Mouse (Mus musculus) spleen, adult 12 weeks (tissue): ENCODE measurements around the gene Dnajb8.

Experiments used
- DNase-seq: peaks from one replicate; pipeline ENCODE4 v3.0.0; 2022; ENCODE audit warnings: low spot score

The Dnajb8 gene

DNA sequence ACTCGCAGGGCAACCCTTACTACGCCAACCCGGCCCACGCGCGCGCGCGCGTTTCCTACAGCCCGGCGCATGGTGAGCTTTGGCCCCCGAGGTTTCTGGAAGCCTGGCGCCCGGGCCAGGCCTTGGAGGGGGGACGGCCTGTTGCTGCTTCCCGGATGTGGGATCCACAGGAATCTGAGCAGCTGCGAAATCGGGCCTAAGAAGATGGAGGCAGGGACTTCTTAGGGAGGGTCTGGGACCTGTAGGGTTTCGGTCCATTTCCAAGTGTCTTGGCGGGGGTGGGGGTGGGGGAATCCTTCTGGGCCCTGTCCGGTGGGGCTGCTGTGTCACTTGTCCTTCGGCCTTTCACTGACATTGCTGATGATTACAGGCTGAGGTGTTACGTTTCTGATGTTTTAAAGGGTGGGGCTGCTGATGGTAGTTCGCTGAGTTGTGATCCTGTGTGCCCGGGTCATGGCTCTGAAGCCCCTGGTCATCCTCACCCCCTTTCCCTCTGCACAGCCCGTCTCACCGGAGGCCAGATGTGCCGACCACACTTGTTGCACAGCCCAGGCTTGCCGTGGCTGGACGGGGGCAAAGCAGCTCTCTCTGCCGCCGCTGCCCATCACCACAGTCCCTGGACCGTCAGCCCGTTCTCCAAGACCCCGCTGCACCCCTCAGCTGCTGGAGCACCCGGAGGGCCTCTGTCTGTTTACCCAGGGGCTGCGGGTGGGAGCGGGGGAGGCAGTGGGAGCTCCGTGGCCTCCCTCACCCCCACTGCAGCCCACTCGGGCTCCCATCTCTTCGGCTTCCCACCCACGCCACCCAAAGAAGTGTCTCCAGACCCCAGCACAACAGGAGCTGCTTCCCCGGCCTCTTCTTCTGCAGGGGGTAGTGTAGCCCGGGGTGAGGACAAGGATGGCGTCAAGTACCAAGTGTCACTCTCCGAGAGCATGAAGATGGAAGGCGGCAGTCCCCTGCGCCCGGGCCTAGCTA, 22.1 kb upstream of the Dnajb8 start:
- DNase-seq: no peak

DNA sequence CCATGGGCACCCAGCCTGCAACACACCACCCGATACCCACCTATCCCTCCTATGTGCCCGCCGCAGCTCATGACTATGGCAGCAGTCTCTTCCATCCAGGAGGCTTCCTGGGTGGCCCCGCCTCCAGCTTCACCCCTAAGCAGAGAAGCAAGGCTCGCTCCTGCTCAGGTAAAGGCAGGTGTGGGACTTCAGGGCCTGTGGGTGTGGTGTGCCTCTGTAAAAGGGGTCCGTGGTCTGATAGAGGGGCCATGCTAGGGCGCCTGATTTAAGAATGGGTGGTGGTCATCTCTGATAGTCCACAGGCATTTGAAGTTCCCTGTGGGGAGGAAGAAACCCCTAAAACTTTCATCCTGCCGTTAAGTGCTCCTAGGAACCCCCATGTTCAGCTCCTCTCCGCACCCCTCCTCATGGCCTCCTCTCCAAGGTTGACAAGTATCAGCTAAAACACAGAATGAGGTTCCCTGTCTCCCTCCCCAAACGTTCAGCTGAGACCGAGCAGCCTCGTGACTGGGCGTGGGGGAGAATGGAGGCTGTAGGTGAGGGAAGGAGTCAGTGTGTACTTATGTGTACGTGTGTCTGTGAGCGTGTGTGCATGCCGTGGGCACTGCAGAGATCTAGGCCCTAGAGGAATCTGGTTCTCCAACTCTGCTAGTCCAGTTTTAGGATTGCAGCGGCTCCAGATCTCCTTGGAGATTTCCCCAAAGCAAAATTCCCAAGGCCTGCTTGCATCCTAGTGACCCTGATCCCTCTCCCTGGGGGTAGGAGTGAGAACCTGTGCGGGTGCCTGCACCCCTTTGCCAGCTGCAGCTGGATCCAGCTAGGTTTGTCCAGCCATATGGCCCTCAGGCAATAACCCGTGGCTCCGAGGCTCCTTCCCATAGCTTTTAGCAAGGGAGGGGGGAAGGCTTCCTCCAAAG, 21.1 kb upstream of the Dnajb8 start:
- no peak for DNase-seq

DNA sequence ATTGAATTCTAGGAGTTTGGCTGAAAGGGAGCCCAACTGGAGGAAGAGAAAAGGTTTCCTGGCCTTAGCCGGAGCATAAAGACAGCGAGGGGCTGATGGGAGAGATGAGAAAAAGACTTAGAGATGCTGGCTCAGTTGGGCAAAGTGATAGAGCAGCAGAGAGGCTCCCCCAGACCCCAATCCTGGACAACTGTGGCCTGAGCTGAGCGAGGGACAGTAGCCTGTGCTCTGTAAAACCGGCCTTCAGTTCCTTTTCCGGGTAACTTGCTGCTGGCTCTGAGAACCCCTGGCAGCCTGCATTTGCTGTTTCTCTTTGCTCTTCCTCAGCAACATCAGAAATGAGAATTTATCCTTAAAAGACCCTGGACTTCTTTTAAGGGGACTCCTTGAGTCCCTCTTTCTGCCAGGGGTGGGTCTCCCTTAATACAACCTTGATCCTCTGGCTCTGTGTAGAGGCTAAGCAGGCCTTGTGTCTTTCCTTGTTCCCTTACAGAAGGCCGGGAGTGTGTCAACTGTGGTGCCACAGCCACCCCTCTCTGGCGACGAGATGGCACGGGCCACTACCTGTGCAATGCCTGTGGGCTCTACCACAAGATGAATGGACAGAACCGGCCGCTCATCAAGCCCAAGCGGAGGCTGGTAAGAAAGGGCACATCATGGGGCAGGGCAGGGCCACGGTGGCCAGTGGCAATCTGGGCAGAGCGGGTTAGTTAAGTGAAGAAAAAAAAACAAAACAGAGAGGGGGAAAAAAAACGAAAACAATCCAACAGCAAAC, 20.0 kb upstream of the Dnajb8 start:
- no peak for DNase-seq

DNA sequence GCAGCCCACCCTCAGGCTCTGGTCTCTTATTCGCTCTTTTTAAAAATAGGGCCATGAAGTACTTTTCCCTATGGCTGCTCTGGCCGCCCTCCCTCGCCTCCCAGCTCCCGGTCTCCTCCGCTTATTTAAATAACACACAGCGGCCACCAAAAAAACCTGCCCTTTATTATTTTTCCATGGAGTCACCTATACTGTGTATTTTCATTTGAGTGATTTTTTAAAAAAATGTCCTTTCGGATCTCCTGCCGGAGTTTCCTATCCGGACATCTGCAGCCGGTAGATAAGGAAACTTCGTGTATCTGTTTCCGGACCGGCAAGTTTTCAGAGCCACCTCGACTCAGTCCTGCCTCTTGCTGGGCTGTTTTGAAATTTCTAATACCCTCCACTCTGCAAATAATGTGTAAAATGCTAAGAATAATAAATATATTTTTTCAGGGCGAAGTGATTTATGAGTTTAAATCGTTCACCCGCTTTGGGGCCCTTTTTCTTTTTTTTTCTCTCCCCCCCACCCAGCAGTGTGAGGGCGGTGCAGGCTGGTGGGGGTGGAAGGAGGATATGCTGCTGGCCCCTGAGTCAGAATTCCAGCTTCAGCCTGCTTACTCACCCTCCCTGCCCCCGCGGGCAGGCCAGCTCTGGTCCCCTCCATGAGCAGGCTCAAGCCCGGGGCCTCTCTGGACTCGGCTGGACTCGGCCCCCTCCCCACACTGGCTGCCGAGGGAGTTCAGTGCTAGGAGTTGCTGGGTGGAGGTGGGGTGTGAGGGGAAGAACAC, 19.0 kb upstream of the Dnajb8 start:
- no peak for DNase-seq

DNA sequence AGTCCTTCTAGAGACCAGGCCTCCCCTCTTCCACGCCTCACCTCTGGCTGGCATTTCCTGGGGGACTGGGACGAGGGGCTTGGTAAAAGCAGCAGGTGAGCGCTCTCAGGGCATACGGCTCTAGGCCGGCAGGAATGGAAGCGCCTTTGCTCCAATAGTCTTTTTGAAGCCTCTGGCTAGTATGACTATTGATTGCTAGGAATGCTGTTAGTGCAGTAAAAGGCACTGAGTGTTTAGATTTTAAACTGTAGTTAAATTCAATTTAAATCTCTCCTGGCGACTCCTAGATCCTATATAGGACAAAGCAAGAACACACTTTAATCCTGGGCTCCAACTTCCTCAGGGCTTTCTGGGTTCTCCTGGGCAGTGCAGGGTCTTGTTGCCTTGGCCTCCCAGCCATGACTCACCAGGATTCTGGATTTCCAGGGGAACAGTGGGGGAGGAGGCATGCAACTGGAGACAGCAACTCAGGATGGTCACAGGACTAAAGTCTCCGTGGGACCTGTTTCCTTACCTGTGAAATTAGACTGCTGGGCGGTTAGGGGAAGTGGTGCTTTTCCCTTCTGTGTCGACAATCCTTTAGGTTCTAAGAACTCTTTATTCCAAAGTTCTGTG, 18.2 kb upstream of the Dnajb8 start:
- no peak for DNase-seq

DNA sequence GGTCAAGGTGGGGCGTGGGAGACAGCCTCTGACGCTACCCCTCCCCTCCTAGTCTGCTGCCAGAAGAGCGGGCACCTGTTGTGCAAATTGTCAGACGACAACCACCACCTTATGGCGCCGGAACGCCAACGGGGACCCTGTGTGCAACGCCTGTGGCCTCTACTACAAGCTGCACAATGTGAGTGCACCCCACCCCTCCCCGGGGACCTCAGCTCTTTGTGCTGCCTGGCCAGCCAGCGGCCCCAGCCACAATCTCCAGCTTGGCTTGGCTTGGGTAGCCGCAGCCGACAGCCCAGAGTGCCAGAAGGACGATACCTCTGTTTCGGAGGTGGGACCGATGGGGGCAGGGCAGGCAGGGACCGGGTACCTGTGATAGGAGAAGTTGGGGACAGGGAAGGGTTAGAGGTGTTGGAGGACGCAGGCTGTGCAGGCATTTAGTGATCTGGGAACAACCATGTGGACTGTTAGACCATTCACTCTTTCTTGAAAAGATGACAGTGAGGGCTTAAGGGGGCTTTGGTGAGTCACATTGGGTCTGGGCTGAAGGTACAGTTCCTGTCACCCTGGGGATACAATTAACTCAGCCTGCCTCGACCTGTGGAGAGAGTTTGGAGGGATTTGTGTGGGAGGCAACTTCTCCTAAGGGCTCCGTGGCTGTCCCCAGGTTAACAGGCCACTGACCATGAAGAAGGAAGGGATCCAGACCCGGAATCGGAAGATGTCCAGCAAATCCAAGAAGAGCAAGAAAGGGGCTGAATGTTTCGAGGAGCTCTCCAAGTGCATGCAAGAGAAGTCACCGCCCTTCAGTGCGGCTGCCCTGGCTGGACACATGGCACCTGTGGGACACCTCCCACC, 17.3 kb upstream of the Dnajb8 start:
- no peak for DNase-seq

DNA sequence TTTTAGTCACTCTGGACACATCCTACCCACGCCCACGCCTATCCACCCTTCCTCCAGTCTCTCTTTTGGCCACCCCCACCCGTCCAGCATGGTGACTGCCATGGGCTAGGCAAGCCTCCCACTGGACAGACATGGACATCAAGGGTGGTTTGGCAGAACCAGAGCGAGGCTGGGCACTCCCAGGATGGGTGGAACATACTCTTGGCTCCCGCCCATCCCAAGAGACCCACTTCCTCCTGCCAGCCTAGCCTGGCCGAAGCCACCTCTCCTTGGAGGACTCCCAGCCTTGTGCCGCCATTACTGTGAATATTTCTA, 16.7 kb upstream of the Dnajb8 start:
- DNase-seq: no peak

DNA sequence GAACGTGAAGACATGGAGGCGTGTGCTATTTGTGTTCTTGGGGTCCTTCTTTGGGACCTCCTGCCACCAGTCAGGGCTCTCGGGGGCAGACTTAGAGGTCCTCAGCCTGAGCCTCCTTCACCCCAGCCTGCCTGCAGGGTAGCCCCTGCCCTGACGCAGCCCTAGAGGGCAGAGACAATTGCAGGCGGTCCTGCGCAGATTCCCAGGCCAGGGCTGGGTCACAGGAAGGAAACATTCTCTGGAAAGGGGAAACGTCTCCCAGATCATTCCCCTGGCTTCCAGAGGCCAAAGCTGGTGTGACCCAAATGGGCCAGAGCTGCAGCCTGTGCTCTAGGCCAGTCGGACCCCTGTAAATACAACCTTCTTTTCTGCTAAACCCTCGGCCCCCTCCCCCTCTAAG, 16.1 kb upstream of the Dnajb8 start:
- no peak for DNase-seq

DNA sequence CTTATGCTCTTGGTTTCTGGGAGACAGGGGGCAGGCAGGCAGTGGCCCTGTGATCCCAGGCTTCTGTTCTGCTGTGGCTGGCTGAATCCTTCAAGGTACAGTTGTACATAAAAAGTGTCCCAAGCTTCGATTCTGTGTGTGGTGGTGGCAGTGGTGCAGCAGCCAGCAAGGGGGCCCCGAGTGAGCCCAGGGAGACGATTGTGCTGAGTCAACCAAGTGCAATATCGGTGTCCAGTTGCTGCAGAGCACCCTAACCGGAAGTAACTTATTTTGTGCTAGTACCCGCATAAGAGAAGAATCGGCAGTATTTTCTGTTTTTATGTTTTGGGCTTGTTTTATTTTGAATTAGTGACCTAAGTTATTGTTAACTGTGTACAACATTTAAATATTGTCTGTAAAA, 15.5 kb upstream of the Dnajb8 start:
- DNase-seq: no peak

DNA sequence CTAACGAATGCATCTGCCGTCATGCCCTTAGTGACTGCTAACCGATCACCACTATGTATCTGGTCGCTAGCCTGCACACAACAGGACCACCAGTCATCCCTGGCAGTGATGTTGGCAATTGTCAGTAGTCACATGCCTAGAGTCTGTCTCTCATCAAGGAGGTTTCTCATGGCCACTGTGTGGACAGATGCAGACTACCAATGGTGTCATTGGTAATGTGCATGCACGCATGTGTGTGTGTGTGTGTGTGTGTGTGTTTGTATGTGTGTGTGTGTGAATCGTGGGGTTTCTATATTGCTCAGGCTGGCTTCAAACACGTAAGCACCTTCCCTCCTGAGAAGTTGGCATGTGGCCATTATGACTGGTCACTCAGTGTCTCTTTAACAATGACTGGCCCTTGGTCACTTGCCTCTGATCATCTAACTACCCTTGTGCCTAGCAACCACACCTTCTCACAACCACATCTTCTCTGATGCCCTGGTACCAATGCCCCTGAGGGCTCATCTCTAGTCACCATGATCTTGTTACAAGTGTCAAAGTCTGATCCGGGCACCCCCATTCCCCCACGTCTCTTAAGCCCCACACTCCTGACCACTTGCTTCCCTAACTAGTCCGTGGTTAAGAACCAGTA, 14.6 kb upstream of the Dnajb8 start:
- DNase-seq: no peak

DNA sequence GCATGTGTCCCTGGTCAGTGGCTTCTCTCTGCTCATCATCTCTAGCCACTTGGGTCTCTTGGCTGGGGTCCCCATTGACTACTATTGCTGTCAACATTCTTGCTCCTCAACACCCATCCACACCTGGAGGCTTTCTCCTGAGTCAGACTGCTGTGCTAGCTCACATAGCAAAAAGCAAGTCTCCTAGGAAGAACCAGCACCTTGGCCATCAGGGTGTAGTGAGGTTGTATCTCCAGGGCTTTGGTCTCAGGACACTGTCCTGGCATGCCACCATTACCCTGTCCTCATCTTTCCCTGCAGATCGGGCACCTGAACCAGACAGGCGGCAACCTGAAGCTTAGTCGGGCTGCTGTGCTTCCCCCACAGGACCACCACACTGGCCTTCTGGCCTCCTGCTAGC, 13.7 kb upstream of the Dnajb8 start:
- no peak for DNase-seq

DNA sequence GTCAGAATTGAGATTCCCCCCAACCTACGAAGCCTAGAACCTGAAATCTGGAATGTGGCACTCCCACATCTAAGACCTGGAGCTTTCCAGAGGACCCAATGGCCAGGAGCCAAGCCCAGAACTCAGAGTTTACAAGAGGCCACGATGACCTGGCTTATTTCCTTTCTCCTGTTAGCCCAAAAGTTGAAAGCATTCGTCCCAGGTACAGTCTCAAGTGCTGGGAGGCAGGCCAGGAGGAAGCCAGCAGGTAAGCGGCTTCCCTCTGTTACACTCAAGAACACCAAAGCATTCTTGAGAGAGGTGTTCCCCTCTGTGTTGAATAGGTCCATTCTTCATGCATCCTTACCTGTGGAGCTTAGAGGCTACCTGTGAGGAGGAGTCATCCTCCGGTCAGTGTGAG, 12.6 kb upstream of the Dnajb8 start:
- DNase-seq: no peak

DNA sequence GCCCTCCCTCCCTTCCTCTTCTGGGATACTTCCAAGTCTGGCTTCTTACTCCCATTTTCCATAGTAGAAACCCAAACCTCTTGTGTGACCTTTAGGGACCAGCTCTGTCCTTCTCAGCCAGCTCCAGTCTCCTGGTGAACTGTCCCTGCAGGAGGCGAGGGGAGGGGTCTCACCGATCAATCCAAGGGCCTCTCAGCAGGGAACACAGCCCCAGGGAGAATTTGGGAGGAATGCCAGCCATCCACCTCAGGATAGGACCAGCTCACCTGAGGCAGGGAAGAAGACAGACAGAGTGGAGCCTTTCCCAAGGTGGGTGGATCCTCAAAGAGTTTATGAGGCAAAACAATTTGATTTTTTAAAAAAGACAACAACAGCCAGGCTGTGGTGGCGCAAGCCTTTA, 11.9 kb upstream of the Dnajb8 start:
- no peak for DNase-seq

DNA sequence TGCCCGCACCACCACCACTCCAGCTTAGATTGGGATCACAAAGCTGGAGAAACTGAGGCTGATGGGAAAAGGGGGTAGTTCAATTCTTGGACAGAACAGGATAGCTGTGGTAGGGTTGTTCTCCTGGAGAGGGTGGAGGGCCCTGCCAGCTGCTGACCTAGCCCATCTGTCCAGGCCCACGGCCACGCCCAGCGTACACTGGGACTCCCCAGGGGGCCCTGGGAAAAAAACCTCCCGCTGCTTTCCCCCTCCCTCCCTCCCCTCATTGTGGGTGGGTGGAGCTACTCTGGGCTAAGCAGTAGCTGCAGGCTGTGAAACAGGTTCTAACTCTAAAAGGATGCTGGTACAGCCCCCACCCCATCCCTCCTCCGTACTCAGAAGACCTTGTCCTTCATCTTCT, 6.3 kb upstream of the Dnajb8 start:
- DNase-seq: no peak

DNA sequence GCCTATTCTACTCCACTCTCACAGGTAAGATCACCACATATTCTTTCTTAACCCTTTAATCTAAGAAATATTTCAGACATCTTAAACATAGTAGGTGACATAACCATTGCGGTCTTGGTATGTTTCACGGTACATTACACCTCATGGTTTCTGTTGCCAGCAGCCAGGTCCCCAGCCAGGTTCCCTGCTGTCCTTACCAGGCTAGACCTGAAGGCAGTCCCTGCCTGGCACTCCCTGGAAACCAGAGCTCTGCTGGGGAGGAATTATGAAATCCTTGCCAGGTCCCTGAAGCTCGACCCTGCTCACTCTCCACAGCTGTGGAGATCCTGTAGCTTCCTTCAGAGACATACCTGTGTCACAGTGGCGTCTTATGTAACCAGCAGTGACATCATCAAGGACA, 5.9 kb upstream of the Dnajb8 start:
- no peak for DNase-seq

DNA sequence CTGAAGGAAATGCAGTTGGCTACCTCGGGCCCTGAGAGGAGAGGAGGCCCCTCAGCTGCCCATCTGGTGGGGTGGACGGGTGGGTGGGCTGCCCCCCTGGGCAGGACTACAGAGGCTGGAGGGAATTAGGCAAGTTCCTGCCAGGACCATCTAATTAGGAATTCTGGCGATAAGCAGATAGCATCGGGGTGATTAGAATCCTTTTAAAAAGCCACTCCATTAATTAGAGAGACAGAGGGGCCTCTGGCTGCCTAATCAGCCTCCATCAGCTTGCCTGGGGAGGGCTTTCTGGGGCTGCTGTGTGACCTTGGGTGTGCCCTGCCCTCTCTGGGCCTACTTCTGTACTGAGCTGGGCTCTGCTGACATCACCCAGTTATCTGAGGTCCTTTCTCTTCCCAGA, 3.0 kb upstream of the Dnajb8 start:
- no peak for DNase-seq

DNA sequence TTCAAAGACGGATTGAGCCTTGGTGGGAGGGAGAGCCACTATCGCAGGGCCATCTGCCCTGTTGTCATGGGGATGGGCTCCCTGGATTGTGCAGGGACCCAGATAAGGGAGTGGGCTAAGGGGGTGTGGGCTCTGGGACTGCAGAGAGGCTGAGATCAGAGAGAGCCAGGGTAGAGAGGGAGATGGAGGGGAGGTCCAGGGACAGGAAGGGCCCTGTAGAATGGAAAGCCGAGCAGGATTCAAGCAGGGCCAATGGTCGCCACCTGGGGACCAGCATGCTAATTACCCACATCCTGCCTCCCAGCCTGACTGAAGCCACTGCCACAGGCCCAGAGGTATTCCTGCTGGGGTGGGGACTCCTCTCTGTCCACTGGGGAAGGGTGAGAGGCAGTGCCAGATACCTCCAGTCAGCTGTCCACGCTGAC, 4.5 kb downstream of the Dnajb8 start:
- DNase-seq: no peak

DNA sequence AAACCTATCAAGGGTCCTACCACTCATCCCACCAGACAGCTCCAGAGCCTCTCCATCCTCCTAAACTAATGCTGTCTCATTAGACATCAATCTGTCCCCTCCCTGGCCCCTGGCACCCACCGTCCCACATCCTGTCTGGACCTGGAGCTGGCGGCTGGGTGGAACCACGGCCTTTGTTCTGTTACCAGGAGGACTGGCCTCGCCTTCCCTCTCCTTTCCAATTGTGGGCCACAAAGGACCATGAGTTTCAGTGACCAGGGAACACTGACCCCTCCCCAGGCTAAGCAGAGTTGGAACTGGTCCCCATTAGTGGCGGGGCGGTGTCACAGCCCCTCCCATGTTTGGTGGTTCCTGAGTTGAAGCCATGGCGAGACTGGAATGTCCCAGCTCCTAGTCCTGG, 5.5 kb downstream of the Dnajb8 start:
- no peak for DNase-seq

DNA sequence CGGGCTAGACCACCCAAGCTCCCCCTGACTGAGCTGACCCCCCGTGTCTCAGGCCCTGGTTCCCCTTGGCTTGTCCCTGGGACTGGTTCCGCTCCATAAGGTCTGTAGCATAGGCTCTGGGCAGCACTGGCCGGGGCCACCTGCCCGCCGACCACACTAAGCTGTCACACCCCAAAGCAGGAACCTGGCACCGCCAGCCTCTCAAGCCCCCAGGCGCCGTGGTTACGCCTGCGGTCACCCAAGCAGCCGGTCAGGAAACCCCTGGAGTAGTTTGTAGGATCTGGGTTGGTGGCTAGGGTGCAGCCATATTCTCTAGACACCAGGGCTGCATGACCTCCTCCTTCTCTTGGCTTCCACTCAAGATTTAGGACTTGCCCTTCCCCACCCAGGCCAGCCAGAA, 7.2 kb downstream of the Dnajb8 start:
- no peak for DNase-seq

DNA sequence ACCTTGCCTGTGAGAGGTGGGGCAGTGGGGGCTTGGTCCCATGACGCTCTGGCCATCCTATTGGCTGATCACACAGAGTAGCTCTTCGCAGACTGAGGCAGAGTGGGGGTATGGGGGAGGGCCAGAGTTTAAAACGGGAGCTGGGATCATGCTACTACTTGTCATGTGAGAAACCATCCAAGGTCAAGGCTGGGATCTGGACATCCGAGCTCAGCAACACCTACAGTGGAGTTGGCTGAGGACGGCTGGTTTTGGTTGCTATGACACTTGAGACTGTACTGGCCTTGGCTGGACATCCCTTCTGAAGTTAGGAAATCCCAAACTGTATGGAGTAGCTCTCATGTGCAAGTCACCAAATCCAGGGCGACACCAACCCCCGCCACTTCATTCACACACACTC, 9.8 kb downstream of the Dnajb8 start:
- no peak for DNase-seq
